Comparison of ENCODE assay signal across 1 mouse cellular context in genomic region chr15:101174294-101175130, GRCm38 (mm10).
TF ChIP-seq lines count a peak whose summit lies in the region.

No protein-coding gene starts in this region.

TF ChIP-seq in CH12.LX, 34 proteins besides CTCF, POLR2A, EP300 and RAD21 (continued from another document):
- TF ChIP-seq NRF1 (IDR thresholded peaks at IDR 0.05; ENCODE audit: low read depth, low read length): no peak
- TF ChIP-seq PAX5 (IDR thresholded peaks at IDR 0.05; ENCODE audit: low read length): no peak
- no peak for TF ChIP-seq IRF4 (IDR thresholded peaks at IDR 0.05; ENCODE audit: low read depth, low read length)
- TF ChIP-seq MAFK (IDR thresholded peaks at IDR 0.05; ENCODE audit: insufficient replicate concordance, low read length): no peak
- no peak for TF ChIP-seq USF1 (IDR thresholded peaks at IDR 0.05; ENCODE audit: low read depth, low read length)
- no peak for TF ChIP-seq JUN (IDR thresholded peaks at IDR 0.05; ENCODE audit: insufficient read depth, low read depth, low read length)
- no peak for TF ChIP-seq CHD1 (IDR thresholded peaks at IDR 0.05; ENCODE audit: low read depth, low read length)
